Mouse (Mus musculus): ENCODE results near the gene Ccnd3. TPM values are rescaled to one million over a fixed set of nuclear protein-coding genes. Genes with fewer than 3 reads are reported as not detected.
A peak's percentile ranks its signal among the peaks of the same experiment; 100 is the strongest.

Ccnd3 gene
- polyA plus RNA-seq, 1 experiment from 2014 or later, result 394 TPM

DNA sequence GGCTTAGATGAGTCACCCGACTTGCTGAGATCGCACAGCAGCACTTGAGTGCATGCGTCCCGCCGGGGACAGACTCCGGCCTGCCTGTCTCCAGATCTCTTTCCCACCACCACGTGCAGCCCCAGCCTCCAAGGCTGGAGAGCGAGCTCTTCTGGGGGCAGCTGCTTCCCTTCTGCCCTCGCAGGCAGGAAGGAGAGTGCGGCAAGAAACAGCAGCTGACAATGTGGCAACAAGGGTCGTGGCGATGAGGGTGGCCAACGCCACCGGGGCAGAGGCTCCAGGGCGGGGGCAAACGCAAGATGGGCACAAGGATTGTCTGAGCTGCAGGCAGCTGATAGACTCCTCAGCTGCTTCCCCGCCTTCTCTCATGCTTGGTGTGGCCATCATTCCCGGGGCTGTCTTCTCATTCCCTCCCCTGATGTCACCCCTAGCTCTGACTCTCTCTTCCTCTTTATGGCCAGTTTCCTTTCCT, 18.4 kb downstream of the Ccnd3 start:
- H3K9me3 ChIP-seq, result no peaks in the 10 kb centered on the region
- H3K36me3 ChIP-seq, result no peaks in the 10 kb centered on the region
- no peaks in the 10 kb centered on the region for H3K27me3 ChIP-seq (replicated peaks)
- 35% methylated on average over 18 of the region's 18 CpGs for WGBS
- peak overlapping the region; percentile 97 for H3K27ac ChIP-seq
- H3K4me2 ChIP-seq (replicated peaks), result peak overlapping the region; percentile 24; the same call in 1 of the 2 replicates
- no peak overlapping the region for H3K4me3 ChIP-seq (replicated peaks)
- no peak for ATAC-seq
- H3K9ac ChIP-seq, result peak overlapping the region; percentile 12; the same call in 1 of the 2 replicates
- H3K4me1 ChIP-seq (replicated peaks), result peaks cover 48% of the 10 kb centered on the region

GRCm38 (mm10) chr17:47524055-47524454, 19.2 kb downstream of the Ccnd3 start:
- Histone ChIP-seq H3K4me3 (replicated peaks) (no peak overlapping the region), H3K4me1 (replicated peaks) (peaks cover 47% of the 10 kb centered on the region), H3K36me3 (no peaks in the 10 kb centered on the region), H3K27ac (peak overlapping the region; percentile 97; the same call in 1 of the 2 replicates), H3K9me3 (no peaks in the 10 kb centered on the region), H3K27me3 (replicated peaks) (no peaks in the 10 kb centered on the region), H3K4me2 (replicated peaks) (no peak overlapping the region), H3K9ac (no peak overlapping the region)
- ATAC-seq, result no peak
- 59% methylated on average over 7 of the region's 8 CpGs for WGBS

DNA sequence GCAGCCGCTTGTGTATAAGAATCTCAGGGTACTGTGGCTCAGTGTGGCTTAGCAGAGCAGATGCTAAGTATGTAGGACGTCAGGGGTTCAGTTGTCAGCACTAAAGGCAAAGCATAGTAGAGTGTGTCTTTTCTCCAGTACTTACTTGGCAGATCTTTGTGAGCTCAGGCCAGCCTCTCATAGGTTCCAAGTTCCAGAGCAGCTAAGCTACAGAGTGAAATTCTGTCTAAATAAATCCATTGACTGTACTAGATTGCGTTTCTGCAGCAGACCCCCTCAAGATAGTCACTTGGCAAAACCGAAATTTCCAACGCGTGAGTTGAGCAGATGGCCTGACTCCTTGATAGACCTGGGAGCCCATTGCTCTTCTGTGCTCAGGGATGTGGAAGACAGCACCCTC, 20.1 kb downstream of the Ccnd3 start:
- Histone ChIP-seq H3K27me3 (replicated peaks) (no peaks in the 10 kb centered on the region), H3K9ac (no peak overlapping the region), H3K9me3 (no peaks in the 10 kb centered on the region), H3K4me3 (replicated peaks) (no peak overlapping the region), H3K27ac (no peak overlapping the region), H3K4me2 (replicated peaks) (no peak overlapping the region), H3K4me1 (replicated peaks) (peaks cover 47% of the 10 kb centered on the region), H3K36me3 (no peaks in the 10 kb centered on the region)
- no peak for ATAC-seq
- WGBS, result 84% methylated on average over 6 of the region's 6 CpGs

DNA sequence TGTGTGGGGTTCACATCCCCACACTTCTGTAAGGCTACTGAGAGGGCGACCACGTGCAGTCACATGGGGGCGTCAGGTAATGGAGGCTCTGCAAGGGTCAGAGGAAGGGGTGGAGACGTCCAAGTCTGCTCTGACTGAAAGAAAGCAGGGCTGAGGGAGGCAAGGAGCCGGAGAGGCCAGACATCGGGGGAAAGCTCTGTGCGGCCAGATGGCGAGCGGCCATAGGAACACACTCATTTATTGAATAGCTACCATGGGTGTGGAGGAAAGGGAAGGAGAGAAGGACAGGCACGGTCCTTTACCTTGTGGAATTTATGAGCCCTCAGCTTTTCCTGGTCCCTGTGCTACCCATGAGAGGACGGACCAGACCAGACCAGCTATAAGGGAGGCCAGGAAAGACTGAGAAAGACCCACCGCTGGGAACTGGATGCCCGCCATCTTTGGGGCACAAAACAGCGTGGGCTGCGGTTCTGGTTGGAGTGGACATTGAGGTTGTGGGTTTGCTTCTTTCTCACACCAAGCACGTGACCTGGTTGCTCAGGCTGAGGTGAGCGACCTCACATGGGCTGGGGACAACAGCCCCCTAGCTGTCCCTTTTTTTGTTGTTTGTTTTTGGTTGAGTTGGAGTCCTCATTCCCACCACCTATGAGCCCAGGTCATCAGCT, 22.1 kb downstream of the Ccnd3 start:
- WGBS, result 58% methylated on average over 17 of the region's 17 CpGs
- Histone ChIP-seq H3K4me2 (replicated peaks) (peak overlapping the region; percentile 41), H3K27ac (peak overlapping the region; percentile 89), H3K9ac (0 out of 2 replicates have a peak overlapping the region, but pooled peaks have one; percentile 15), H3K27me3 (replicated peaks) (no peaks in the 10 kb centered on the region), H3K9me3 (no peaks in the 10 kb centered on the region), H3K4me3 (replicated peaks) (no peak overlapping the region), H3K4me1 (replicated peaks) (peaks cover 43% of the 10 kb centered on the region), H3K36me3 (no peaks in the 10 kb centered on the region)
- ATAC-seq, result peak; percentile 46

DNA sequence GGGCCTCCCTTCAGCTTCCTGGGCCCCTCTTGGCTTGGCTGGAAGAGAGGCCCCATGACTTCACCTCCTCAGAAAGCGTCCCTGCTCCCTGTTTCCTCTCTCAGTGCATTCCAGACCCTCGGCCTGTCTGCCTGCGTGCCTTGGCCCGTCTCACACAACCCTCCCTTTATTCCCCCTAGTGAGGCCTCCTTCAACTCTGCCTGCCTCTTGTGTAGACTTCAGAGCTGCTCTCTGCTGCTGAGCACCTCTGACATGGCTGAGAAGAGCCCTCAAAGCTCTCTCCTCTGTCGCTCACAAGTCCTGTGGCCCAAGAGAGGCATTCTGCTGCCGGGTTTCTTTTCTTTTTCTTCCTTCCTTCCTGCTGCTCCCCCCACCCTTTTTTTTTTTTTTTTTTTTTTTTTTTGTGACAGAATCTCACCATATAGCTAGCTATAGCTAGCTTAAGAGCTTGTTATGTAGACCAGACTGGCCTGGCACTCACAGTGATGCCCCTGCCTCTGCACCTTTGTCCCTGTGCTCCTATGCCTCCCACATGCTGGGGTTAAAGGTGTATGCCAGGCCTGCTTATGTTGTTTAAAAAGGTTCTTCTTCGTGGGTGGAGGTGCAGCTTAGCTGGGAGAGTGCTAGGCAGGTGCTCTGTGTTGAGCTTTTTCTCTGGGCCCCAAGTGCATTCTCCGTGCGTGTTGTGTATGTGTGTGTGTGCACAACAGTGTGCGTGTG, 22.9 kb downstream of the Ccnd3 start:
- H3K9me3 ChIP-seq, result no peaks in the 10 kb centered on the region
- ATAC-seq, result peak; percentile 83
- H3K36me3 ChIP-seq, result no peaks in the 10 kb centered on the region
- peak overlapping the region; percentile 15; the same call in 1 of the 2 replicates for H3K9ac ChIP-seq
- 27% methylated on average over 10 of the region's 10 CpGs for WGBS
- no peaks in the 10 kb centered on the region for H3K27me3 ChIP-seq (replicated peaks)
- H3K27ac ChIP-seq, result peak overlapping the region; percentile 89
- no peak overlapping the region for H3K4me3 ChIP-seq (replicated peaks)
- peak overlapping the region; percentile 41 for H3K4me2 ChIP-seq (replicated peaks)
- peaks cover 36% of the 10 kb centered on the region for H3K4me1 ChIP-seq (replicated peaks)

DNA sequence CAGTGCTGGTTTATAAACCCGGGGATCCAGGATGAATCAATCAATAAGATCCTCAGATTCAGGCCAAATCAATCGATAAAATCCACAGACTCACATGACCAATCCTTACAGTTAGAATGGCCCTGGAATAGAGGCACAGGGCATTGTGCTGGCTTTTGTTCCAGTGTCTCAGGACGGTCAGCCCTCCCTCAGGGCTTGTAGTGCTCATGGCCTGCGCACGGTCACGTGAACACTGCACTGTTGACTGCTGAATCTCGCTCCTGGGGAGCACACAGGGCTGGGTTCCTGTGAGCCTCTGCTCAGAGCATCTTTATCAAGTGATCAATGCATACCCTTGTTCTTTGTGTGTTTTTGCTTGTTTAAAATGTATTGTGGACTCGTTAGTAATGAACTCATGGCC, 24.1 kb downstream of the Ccnd3 start:
- no peak overlapping the region for H3K27ac ChIP-seq
- no peak overlapping the region for H3K9ac ChIP-seq
- H3K4me1 ChIP-seq (replicated peaks), result peaks cover 24% of the 10 kb centered on the region
- WGBS, result 74% methylated on average over 8 of the region's 8 CpGs
- no peaks in the 10 kb centered on the region for H3K9me3 ChIP-seq
- H3K4me3 ChIP-seq (replicated peaks), result no peak overlapping the region
- no peaks in the 10 kb centered on the region for H3K27me3 ChIP-seq (replicated peaks)
- no peaks in the 10 kb centered on the region for H3K36me3 ChIP-seq
- no peak overlapping the region for H3K4me2 ChIP-seq (replicated peaks)
- no peak for ATAC-seq

- no peak overlapping the region for H3K27ac ChIP-seq
- H3K4me1 ChIP-seq (replicated peaks), result peaks cover 22% of the 10 kb centered on the region
- H3K36me3 ChIP-seq, result no peaks in the 10 kb centered on the region
- H3K27me3 ChIP-seq (replicated peaks), result no peaks in the 10 kb centered on the region
- H3K9me3 ChIP-seq, result no peaks in the 10 kb centered on the region
- WGBS, result 88% methylated on average over 11 of the region's 11 CpGs
- H3K4me2 ChIP-seq (replicated peaks), result no peak overlapping the region
- H3K4me3 ChIP-seq (replicated peaks), result no peak overlapping the region
- no peak overlapping the region for H3K9ac ChIP-seq
- no peak for ATAC-seq
Observed at GRCm38 (mm10) chr17:47529595-47529994, 24.7 kb downstream of the Ccnd3 start.

DNA sequence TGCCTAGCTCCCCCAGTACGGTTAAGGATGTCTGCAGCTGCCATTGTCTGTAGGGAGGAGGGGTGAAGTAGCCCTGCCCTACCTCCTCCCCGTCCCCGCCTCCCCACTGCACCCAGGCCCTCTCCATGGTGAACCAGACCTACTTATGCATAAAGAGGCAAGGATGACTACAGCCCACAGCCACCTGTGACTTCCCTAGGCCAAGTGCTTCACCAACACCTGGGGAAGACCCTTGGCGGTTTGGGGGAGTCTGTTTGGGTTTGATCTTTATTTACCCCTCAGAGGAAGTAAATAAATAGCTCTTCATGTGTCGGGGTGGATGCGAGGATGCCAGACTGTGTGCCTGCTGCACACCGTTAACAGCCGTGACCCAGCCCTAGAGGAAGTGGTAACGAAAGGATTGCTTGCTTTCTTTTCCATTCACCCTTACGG, 26.6 kb downstream of the Ccnd3 start:
- Histone ChIP-seq H3K9ac (no peak overlapping the region), H3K4me1 (replicated peaks) (peaks cover 28% of the 10 kb centered on the region), H3K4me3 (replicated peaks) (no peak overlapping the region), H3K4me2 (replicated peaks) (no peak overlapping the region), H3K27ac (no peak overlapping the region), H3K27me3 (replicated peaks) (no peaks in the 10 kb centered on the region), H3K36me3 (no peaks in the 10 kb centered on the region), H3K9me3 (no peaks in the 10 kb centered on the region)
- ATAC-seq, result no peak
- 71% methylated on average over 10 of the region's 10 CpGs for WGBS

DNA sequence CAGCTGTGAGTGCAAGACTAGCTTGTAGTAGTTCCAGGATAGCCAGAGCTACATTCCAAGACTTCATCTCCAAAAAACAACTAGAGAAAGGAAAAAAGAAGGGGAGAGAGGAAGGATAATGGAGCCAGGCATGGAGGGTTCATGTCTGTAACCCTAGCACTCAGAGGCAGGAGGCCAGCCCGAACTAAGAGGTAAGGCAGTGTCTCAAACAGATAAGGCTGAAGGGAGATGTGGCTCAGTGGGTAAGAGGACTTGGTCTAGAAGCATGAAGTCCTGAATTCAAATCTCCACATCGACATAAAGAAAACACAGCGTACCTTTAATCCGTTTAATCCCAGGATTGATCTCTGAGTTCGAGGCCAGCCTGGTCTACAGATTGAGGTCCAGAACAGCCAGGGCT, 27.5 kb downstream of the Ccnd3 start:
- WGBS, result 96% methylated on average over 5 of the region's 5 CpGs
- no peak overlapping the region for H3K27ac ChIP-seq

DNA sequence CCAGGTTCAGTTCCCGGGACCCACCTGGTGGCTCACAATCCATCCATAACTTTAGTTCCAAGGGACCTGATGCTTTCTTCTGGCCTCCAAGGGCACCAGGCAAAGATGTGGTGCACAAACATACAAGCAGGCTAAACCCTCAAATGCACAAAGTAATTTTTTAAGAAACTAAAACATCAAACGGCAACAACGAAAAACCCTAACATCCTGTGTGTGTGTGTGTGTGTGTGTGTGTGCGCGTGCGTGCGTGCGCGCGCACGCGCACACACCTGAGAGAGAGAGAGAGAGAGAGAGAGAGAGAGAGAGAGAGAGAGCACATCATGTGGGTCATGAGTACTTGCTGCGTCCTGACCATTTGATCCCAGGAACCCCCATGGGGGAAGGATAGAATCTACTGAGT, 28.8 kb downstream of the Ccnd3 start:
- Histone ChIP-seq H3K9ac (no peak overlapping the region), H3K9me3 (no peaks in the 10 kb centered on the region), H3K36me3 (no peaks in the 10 kb centered on the region), H3K27me3 (replicated peaks) (no peaks in the 10 kb centered on the region), H3K27ac (no peak overlapping the region), H3K4me3 (replicated peaks) (no peak overlapping the region), H3K4me2 (replicated peaks) (no peak overlapping the region), H3K4me1 (replicated peaks) (0 out of 2 replicates have a peak, but pooled peaks cover 10% of the 10 kb centered on the region)
- 95% methylated on average over 13 of the region's 13 CpGs for WGBS
- ATAC-seq, result no peak

More for the DNA sequence above, 27.5 kb downstream of the Ccnd3 start:
- Histone ChIP-seq H3K36me3 (no peaks in the 10 kb centered on the region), H3K9me3 (no peaks in the 10 kb centered on the region), H3K4me1 (replicated peaks) (peaks cover 21% of the 10 kb centered on the region), H3K4me3 (replicated peaks) (no peak overlapping the region), H3K9ac (no peak overlapping the region), H3K4me2 (replicated peaks) (no peak overlapping the region), H3K27me3 (replicated peaks) (no peaks in the 10 kb centered on the region)
- ATAC-seq, result no peak

- Histone ChIP-seq H3K4me3 (replicated peaks) (no peak overlapping the region), H3K27ac (no peak overlapping the region), H3K9ac (no peak overlapping the region), H3K36me3 (no peaks in the 10 kb centered on the region), H3K4me2 (replicated peaks) (no peak overlapping the region), H3K9me3 (no peaks in the 10 kb centered on the region), H3K4me1 (replicated peaks) (0 out of 2 replicates have a peak, but pooled peaks cover 10% of the 10 kb centered on the region), H3K27me3 (replicated peaks) (no peaks in the 10 kb centered on the region)
- peak; percentile 79 for ATAC-seq
- WGBS, result 56% methylated on average over 9 of the region's 9 CpGs
Observed at GRCm38 (mm10) chr17:47535812-47536236, 31.0 kb downstream of the Ccnd3 start.

DNA sequence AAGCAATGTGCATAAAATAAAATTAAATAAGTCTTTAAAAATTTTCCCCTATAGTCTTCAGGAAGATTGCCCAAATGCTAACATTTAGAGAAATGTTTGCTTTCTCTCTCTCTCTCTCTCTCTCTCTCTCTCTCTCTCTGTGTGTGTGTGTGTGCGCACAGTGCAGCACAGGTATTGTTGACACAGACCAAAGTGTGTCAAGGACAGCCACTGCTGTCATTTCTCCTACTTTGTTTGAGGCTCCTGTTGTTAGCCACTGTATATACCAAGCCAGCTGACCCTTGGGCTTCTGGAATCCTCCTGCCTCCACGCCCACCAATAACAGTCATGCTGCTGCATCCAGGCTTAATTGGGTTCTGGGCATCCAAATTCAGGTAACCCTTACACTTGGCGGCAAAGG, 33.2 kb downstream of the Ccnd3 start:
- peaks cover 12% of the 10 kb centered on the region; the same call in 1 of the 2 replicates for H3K4me1 ChIP-seq (replicated peaks)
- no peak overlapping the region for H3K4me2 ChIP-seq (replicated peaks)
- no peaks in the 10 kb centered on the region for H3K36me3 ChIP-seq
- no peak overlapping the region for H3K4me3 ChIP-seq (replicated peaks)
- H3K9me3 ChIP-seq, result no peaks in the 10 kb centered on the region
- H3K27ac ChIP-seq, result no peak overlapping the region
- no peak for ATAC-seq
- no peak overlapping the region; the same call in 1 of the 2 replicates for H3K9ac ChIP-seq
- no peaks in the 10 kb centered on the region for H3K27me3 ChIP-seq (replicated peaks)
- WGBS, result 77% methylated on average over 3 of the region's 3 CpGs

All from intestine, embryonic 15.5 days (tissue).